Mouse (Mus musculus) kidney, embryonic 16.5 days (tissue): ENCODE data around the gene Bloc1s6. TPM values are rescaled to one million over a fixed set of nuclear protein-coding genes. Genes with fewer than 3 reads are reported as not detected.

ENCODE experiments used
- ATAC-seq: fragments of 200-750 bp; cut with Nextera tagmentation; 2 replicates; pipeline ENCODE4 v1.8.0; 2017; ENCODE audit warnings: moderate TSS enrichment; ENCODE audit not compliant: low FRiP score, low TSS enrichment
- H3K27ac ChIP-seq: fragments of 300-500 bp; sonication (generic); 2 replicates; pipeline ENCODE4 v1.5.1; 2014; ENCODE audit warnings: low read length
- H3K27me3 ChIP-seq: fragments of 300-500 bp; sonication (generic); 2 replicates; pipeline ENCODE4 v1.6.1; 2014; ENCODE audit warnings: low read length, control low read depth, mixed read lengths; ENCODE audit not compliant: insufficient read depth
- H3K36me3 ChIP-seq: fragments of 300-500 bp; sonication (generic); 2 replicates; pipeline ENCODE4 v1.6.1; 2014; ENCODE audit warnings: low read length, control low read depth, mixed read lengths; ENCODE audit not compliant: insufficient read depth
- H3K4me1 ChIP-seq: fragments of 300-500 bp; sonication (generic); 2 replicates; pipeline ENCODE4 v1.6.1; 2014; ENCODE audit warnings: low read length, control low read depth, mixed read lengths; ENCODE audit not compliant: insufficient read depth
- H3K4me2 ChIP-seq: fragments of 300-500 bp; sonication (generic); replicated peaks from 2 replicates; pipeline ENCODE4 v1.6.1; 2014; ENCODE audit warnings: low read depth, low read length
- H3K4me3 ChIP-seq: fragments of 300-500 bp; sonication (generic); 2 replicates; pipeline ENCODE4 v1.5.1; 2014; ENCODE audit warnings: mild to moderate bottlenecking, low read length
- H3K9ac ChIP-seq: fragments of 300-500 bp; sonication (generic); replicated peaks from 2 replicates; pipeline ENCODE4 v1.6.1; 2014; ENCODE audit warnings: low read length
- H3K9me3 ChIP-seq: fragments of 300-500 bp; sonication (generic); 2 replicates; pipeline ENCODE4 v1.6.1; 2016; ENCODE audit warnings: low read length, control low read depth
- WGBS: fragments of 180-500 bp; shearing (Covaris S2); extraction: QIAGEN DNeasy Blood & Tissue Kit; methylation state at CpG from one replicate; pipeline ENCODE4 v1.1.7; 2014; 5-methylcytosine and 5-hydroxymethylcytosine counted together
- polyA plus RNA-seq: library from polyadenylated mRNA; unstranded; fragments of >200 nt; fragmentation: Nextera tagmentation; extraction: Ambion mirVana; gene quantifications from 2 replicates; pipeline ENCODE4 v1.2.1, GENCODE M21; 2015

Gene Bloc1s6
- polyA plus RNA-seq = 59.4 and 63.5 TPM in 2 replicates

DNA sequence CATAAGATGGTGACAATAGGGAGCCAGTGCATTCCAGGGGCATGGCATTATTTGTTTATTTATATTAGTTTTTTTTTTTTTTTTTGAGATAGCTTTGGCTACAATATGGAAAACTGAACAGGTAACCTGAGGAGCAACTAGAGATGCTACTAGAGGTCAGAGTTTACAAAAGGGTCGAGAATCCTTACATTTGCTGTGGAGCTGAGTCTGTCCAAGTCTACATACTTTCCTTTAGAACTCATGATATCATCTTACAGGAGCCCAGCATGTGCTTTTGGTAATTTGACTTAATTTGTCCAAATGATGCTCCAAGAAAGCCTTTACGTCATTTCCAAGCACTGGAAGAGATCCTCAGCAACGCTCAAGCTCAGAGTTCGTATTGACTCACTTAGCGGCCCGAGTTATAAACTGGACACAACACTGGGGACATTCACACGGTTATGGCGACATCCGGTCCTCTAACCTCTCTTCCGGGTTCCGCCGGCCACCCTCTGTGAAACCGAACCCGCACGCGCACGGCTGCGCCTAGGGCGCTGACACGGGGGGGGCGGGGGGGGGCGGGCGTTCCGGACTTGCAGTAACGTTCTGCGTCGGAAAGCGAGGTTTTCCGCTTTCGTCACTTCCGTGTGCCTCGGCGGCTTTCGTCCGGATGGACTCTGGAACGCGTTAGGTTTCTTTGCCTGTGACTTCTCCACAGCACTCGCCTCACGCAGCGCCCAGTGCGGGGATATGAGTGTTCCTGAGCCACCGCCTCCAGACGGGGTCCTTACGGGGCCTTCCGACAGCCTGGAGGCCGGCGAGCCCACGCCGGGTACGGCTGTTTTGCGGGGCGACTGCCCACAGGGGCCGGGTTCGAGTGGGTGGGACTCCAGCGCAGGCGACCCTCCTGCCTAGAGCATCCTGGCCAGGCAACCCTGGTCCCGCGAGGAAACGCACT lies at the start of gene Bloc1s6:
TSS of gene Bloc1s6 (plus strand) at position 610 of the 937 bp plus-strand sequence.
- no peaks in the 10 kb centered on the region for H3K9me3 ChIP-seq
- peaks cover 10% of the 10 kb centered on the region for H3K4me1 ChIP-seq
- H3K9ac ChIP-seq = peak within 1 kb of the TSS; percentile 97
- peak; percentile 96 for ATAC-seq
- peak within 1 kb of the TSS; percentile 85 for H3K4me3 ChIP-seq
- peak within 1 kb of the TSS; percentile 85 for H3K4me2 ChIP-seq
- H3K27me3 ChIP-seq = peaks cover 18% of the 10 kb centered on the region
- under 1% methylated on average over 56 of the region's 59 CpGs for WGBS
- H3K36me3 ChIP-seq = no peaks in the 10 kb centered on the region
- peak within 1 kb of the TSS; percentile 95 for H3K27ac ChIP-seq

DNA sequence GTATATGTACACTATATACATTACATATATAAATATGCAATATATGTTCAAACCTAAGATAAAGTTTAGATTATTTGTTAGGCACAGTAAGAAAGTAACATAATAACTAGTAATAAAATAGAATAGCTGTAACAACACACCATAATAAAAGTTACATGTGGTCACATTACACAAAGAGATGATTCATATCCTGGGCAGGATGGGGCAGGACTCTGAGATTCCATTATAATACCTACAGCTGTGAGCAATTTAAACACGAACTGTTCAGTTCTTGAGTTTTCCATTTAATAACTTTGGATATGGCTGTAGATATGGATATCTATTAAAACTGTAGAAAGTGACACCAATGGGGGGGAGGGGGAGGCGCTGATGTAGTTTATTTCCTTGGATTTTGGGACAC lies 40.8 kb upstream of the Bloc1s6 start:
- H3K4me2 ChIP-seq = no peak overlapping the region
- 83% methylated on average over 2 of the region's 2 CpGs for WGBS

DNA sequence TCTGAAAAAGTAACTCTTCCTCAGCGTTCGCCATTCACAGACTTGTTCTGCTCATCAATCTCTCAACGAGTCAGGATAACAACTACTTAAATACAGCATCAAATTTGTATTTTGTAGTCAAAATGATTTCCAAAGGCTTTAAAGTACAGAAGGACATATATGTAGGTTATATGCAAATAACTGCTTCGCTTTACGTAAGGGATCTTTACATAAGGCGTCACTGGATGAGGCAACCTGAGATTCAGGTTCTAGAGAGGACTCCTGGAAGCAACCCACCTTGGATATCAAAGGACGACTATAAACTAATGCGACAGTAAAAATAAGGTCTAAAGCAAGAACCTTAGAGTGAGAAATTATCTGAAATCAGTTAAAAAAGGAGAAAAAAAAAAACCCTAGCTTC lies 37.3 kb upstream of the Bloc1s6 start:
- Histone ChIP-seq H3K27me3 (peaks cover 3% of the 10 kb centered on the region; the same call in 1 of the 2 replicates), H3K36me3 (no peaks in the 10 kb centered on the region), H3K9ac (no peak overlapping the region), H3K9me3 (no peaks in the 10 kb centered on the region), H3K4me3 (peak overlapping the region; percentile 80), H3K27ac (no peak overlapping the region), H3K4me1 (peaks cover 10% of the 10 kb centered on the region; the same call in 1 of the 2 replicates), H3K4me2 (peak overlapping the region; percentile 85)
- no peak for ATAC-seq
- 65% methylated on average over 8 of the region's 8 CpGs for WGBS

More for the DNA sequence above, 40.8 kb upstream of the Bloc1s6 start:
- Histone ChIP-seq H3K9me3 (no peaks in the 10 kb centered on the region), H3K9ac (no peak overlapping the region), H3K4me1 (peaks cover 10% of the 10 kb centered on the region; the same call in 1 of the 2 replicates), H3K27ac (no peak overlapping the region), H3K36me3 (no peaks in the 10 kb centered on the region), H3K4me3 (no peak overlapping the region), H3K27me3 (no peaks in the 10 kb centered on the region)
- ATAC-seq = no peak

DNA sequence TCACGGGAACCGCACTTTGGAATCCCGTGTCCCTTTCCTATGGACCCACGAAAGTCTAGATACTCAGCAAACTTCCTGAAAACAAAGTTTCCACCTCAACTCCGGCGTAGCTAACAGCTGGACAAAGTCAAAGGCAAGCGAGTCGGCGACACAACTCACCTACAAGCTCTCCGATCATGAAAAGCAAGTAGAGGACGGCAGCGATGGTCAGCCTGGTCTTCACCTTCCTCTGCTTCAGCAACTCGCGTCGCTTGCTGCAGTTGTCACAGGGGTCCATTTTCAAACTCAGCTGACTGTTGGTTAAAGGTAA lies 36.5 kb upstream of the Bloc1s6 start:
- WGBS = 0% methylated on average over 15 of the region's 15 CpGs
- peak overlapping the region; percentile 46; the same call in 1 of the 2 replicates for H3K27ac ChIP-seq
- no peak for ATAC-seq

DNA sequence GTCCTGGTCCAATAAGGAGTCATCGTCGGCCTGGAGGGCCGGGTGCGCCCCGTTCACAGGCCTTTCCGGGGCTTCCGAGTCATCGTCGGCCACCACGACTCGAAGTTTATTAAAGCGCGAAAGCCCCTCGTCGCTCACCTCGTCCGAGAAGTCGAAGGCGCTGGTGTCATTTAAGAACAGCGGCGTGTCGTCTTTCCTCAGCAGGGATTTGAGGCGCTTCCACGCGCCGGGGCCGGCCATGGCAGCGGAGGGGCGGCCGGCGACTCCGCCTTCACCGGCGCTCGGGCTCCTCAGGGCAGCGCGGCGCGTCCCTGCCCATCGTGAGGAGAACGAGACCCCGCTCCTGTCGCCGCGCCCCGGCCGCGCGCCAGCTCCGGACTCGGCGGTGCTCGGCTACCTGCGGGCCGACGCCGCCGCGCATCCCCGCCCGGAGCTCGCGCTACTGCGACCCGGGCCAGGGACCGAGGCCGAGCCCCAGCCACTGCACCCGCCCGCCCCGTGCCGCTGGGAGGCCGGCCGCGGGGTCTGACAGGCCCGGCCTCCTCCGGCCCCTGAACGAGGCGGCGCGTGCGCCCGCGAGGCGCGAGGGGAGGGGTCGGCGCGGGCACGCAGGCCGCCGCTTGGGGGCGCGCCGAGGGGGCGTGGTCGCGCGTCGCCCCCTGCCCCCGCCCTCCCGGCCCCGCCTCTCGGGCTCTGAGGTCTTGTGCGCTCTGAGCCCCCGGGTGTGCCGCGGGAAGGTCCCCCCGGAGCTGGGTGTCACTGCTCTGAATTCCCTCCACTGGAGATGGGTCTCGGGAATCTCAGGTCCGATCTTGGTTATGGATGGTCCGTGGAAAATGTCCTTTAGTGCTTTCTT lies 35.9 kb upstream of the Bloc1s6 start, which contains the start of gene Slc30a4:
TSS of gene Slc30a4 (minus strand) at position 483 of the 856 bp plus-strand sequence.
- peak within 1 kb of the TSS; percentile 85 for H3K4me2 ChIP-seq
- peak; percentile 99 for ATAC-seq
- no peaks in the 10 kb centered on the region for H3K36me3 ChIP-seq
- peak within 1 kb of the TSS; percentile 46; the same call in 1 of the 2 replicates for H3K27ac ChIP-seq
- peaks cover 10% of the 10 kb centered on the region; the same call in 1 of the 2 replicates for H3K4me1 ChIP-seq
- H3K27me3 ChIP-seq = peaks cover 3% of the 10 kb centered on the region; the same call in 1 of the 2 replicates
- H3K4me3 ChIP-seq = peak within 1 kb of the TSS; percentile 80
- WGBS = under 1% methylated on average over 95 of the region's 111 CpGs
- peak within 1 kb of the TSS; percentile 90 for H3K9ac ChIP-seq
- no peaks in the 10 kb centered on the region for H3K9me3 ChIP-seq

More for the DNA sequence above, 36.5 kb upstream of the Bloc1s6 start:
- Histone ChIP-seq H3K4me3 (peak overlapping the region; percentile 80), H3K27me3 (peaks cover 3% of the 10 kb centered on the region; the same call in 1 of the 2 replicates), H3K9ac (peak overlapping the region; percentile 90), H3K36me3 (no peaks in the 10 kb centered on the region), H3K4me1 (peaks cover 10% of the 10 kb centered on the region; the same call in 1 of the 2 replicates), H3K9me3 (no peaks in the 10 kb centered on the region), H3K4me2 (peak overlapping the region; percentile 85)

DNA sequence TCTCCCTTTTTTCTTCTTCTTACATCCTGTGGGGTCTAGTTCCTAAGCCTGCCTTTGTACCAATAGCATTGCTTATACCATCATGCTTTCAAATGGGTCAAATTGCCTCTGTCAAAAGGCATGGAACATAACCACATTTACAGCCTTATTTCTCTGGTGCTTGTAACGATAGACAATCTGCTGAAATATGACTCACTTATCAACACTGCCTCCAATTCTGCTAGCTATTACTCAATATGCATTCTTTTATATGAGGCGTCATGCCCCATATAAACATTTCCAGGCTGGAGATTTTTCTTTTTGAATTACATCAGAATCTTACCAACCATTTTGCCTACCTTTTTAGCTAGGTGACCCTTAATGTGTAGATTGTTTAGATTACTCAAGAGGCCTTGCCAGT lies 33.7 kb upstream of the Bloc1s6 start:
- 85% methylated on average over 2 of the region's 2 CpGs for WGBS
- Histone ChIP-seq H3K27me3 (peaks cover 3% of the 10 kb centered on the region; the same call in 1 of the 2 replicates), H3K9me3 (no peaks in the 10 kb centered on the region), H3K4me3 (no peak overlapping the region), H3K27ac (no peak overlapping the region), H3K36me3 (no peaks in the 10 kb centered on the region), H3K4me2 (no peak overlapping the region), H3K9ac (no peak overlapping the region), H3K4me1 (peaks cover 10% of the 10 kb centered on the region; the same call in 1 of the 2 replicates)
- ATAC-seq = no peak

DNA sequence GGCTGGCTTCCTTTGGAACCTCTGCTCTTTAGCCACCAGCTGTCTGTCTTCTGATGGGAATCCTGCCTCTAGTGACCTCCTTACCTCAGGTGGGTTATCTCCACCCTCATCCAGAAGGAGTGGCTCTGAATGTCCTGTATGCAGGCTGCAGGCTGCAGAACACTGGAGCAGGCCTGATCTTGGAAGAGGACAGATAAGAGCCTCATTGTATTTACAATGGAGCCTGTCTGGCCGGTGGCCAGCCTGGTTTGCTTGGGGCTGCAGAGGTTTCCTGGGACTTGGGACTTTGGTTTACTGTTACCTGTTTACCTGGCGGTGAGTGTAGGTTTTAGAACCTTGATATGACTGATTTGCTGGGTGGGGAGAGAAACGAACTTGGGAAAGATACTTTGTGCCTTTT lies 30.2 kb upstream of the Bloc1s6 start:
- Histone ChIP-seq H3K27ac (no peak overlapping the region), H3K36me3 (no peaks in the 10 kb centered on the region), H3K4me3 (no peak overlapping the region), H3K4me2 (no peak overlapping the region), H3K9ac (no peak overlapping the region), H3K27me3 (peaks cover 3% of the 10 kb centered on the region; the same call in 1 of the 2 replicates), H3K4me1 (no peaks in the 10 kb centered on the region), H3K9me3 (no peaks in the 10 kb centered on the region)
- ATAC-seq = no peak
- WGBS = 51% methylated on average over 3 of the region's 3 CpGs

DNA sequence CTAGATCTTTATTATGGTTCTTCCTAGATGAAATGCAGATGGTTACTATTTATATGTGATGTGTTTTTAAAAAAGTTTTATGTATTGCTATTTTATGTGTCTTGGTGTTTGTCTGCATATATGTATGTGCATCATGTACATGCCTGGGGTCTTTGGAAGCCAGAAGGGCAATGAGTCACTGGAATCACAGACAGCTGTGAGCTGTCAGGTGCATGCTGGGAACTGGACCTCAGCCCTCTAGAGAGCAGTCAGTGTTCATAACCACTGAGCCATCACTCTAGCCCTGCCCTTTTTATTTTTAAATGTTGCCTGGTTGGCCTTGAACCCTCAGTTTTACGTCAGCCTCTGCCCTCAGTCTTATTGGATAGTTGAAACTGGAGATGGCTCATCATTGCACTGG lies 29.1 kb upstream of the Bloc1s6 start:
- Histone ChIP-seq H3K9me3 (no peaks in the 10 kb centered on the region), H3K4me2 (no peak overlapping the region), H3K9ac (no peak overlapping the region), H3K4me3 (no peak overlapping the region), H3K36me3 (no peaks in the 10 kb centered on the region), H3K27me3 (peaks cover under 1% of the 10 kb centered on the region; the same call in 1 of the 2 replicates), H3K27ac (no peak overlapping the region), H3K4me1 (no peaks in the 10 kb centered on the region)
- 67% methylated on average over 1 of the region's 1 CpGs for WGBS
- ATAC-seq = no peak

DNA sequence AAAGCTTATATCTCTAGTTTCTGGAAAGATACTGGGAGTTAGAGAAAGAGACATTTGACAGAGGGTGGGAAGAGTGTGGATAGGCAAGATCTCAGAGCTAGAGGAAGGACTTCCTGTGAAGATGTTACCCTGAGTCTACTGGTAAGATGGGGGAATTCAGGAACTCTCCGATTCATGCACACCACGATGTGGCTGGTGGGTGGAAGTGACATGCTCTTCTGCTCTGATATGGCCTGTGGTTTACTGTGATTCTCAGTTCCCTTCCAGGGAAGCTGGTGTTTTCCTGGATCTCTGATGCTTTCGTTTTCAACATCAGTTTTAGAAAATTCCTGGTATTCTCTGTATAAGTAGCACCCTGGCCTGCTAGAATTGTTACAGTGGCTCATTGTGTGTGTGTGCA lies 26.4 kb upstream of the Bloc1s6 start:
- Histone ChIP-seq H3K27ac (no peak overlapping the region), H3K9ac (no peak overlapping the region), H3K9me3 (no peaks in the 10 kb centered on the region), H3K27me3 (no peaks in the 10 kb centered on the region), H3K4me2 (no peak overlapping the region), H3K36me3 (no peaks in the 10 kb centered on the region), H3K4me3 (no peak overlapping the region), H3K4me1 (no peaks in the 10 kb centered on the region)
- WGBS = 79% methylated on average over 3 of the region's 3 CpGs
- no peak for ATAC-seq
